Mouse (Mus musculus) retina, adult 2 months (tissue): ENCODE data around the gene Rs1.
A peak's percentile ranks its signal among the peaks of the same experiment; 100 is the strongest.
"Not testable (repeated sequence)": the region's sequence is repeated elsewhere in the genome, so short reads cannot be mapped to it uniquely, and the experiment has no call there.

Source experiments
- DNase-seq: peaks from one replicate; pipeline ENCODE4 v3.0.0-alpha.2; 2012; ENCODE audit warnings: low read depth, low spot score

Rs1 gene

GRCm38 (mm10) chrX:160767713-160768112, at the start of gene Rs1:
Rs1 (plus strand) TSS chrX:160768013.
- no peak for DNase-seq

GRCm38 (mm10) chrX:160735650-160736049, 32.2 kb upstream of the Rs1 start, which contains the start of gene Ppef1:
Ppef1 (minus strand) TSS chrX:160735765.
- DNase-seq: no peak

- DNase-seq: no peak
Observed at GRCm38 (mm10) chrX:160745399-160745798, 22.4 kb upstream of the Rs1 start.

- DNase-seq: no peak
Observed at GRCm38 (mm10) chrX:160748653-160749052, 19.2 kb upstream of the Rs1 start.

GRCm38 (mm10) chrX:160750808-160751207, 17.0 kb upstream of the Rs1 start:
- DNase-seq: no peak

- peak; percentile 76 for DNase-seq
Observed at GRCm38 (mm10) chrX:160765389-160766232, 2.2 kb upstream of the Rs1 start.

- no peak for DNase-seq
Observed at GRCm38 (mm10) chrX:160766233-160766616, 1.6 kb upstream of the Rs1 start.

GRCm38 (mm10) chrX:160769622-160770021, 1.8 kb downstream of the Rs1 start:
- not testable (repeated sequence) for DNase-seq

- DNase-seq: no peak
Observed at GRCm38 (mm10) chrX:160773033-160773432, 5.2 kb downstream of the Rs1 start.

- no peak for DNase-seq
Observed at GRCm38 (mm10) chrX:160782276-160782675, 14.5 kb downstream of the Rs1 start.

GRCm38 (mm10) chrX:160794920-160795319, 27.1 kb downstream of the Rs1 start:
- no peak for DNase-seq

GRCm38 (mm10) chrX:160804409-160805150, 36.8 kb downstream of the Rs1 start:
- no peak for DNase-seq

GRCm38 (mm10) chrX:160808226-160808625, 40.4 kb downstream of the Rs1 start:
- no peak for DNase-seq
